Mouse (Mus musculus) spleen, adult 2 months (tissue): ENCODE measurements around the gene Castor2.

ENCODE experiments used
- CTCF ChIP-seq: fragments of 200-500 bp; IDR thresholded peaks from 2 replicates; pipeline ENCODE4 v1.5.1; 2011; ENCODE audit warnings: mild to moderate bottlenecking, inconsistent platforms; ENCODE audit not compliant: insufficient read depth, insufficient read length, insufficient replicate concordance; ENCODE audit errors: extremely low read depth
- POLR2A ChIP-seq: fragments of 200-500 bp; IDR thresholded peaks from 2 replicates; pipeline ENCODE4 v1.6.1; 2011; ENCODE audit warnings: low read depth, low read length, inconsistent platforms

- TF ChIP-seq CTCF (no peak), POLR2A (no peak)
Observed at GRCm38 (mm10) chr5:134067924-134068323, 31.6 kb upstream of the Castor2 start.
